Mouse (Mus musculus): Measurements from ENCODE around the gene Sp140.
"Not testable (repeated sequence)": the region's sequence is repeated elsewhere in the genome, so short reads cannot be mapped to it uniquely, and the experiment has no call there.

The Sp140 gene

DNA sequence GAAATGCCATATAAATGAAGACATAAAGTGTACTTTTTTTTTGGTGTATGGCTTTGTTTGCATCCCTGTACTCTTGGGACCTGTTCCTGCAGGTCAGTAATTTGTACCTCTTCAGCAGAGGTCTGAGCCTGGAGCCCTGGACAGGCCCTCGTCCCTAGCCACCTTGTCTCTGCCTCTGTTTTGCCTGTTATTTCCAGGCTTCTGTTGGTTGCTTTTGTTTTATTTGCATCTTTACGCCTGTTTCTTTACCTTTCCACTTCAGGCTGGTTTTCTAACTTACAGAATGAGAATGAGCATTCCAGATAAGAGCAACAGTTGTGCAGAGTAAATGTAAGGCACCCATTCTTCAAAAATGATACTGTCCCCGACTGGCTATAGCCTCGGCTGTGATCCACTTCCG is at the start of gene Sp140:
Gene Sp140 (plus strand): TSS at position 301 of the 400 bp plus-strand sequence.
- not testable (repeated sequence) for DNase-seq (ENCODE audit: low spot score)

DNA sequence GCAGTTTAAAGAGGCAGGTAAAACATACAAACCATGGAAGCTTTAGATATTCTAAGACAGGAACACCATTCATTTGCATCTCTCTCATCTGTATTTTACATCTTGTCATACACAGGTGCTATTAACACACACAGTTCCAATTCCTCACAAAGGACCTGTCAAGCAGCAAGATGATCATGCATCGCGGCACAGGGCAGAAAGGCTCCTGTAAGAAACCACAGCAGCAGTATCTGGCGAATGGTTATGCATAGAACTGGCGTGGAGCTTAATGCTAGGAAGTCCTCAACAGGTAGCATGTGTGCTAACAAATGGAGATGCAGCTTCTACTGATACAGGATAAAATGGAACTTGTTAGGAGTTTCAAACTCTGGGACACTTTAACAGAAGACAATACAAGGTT is 44.9 kb upstream of the Sp140 start:
- not testable (repeated sequence) for DNase-seq (ENCODE audit: low spot score)

DNA sequence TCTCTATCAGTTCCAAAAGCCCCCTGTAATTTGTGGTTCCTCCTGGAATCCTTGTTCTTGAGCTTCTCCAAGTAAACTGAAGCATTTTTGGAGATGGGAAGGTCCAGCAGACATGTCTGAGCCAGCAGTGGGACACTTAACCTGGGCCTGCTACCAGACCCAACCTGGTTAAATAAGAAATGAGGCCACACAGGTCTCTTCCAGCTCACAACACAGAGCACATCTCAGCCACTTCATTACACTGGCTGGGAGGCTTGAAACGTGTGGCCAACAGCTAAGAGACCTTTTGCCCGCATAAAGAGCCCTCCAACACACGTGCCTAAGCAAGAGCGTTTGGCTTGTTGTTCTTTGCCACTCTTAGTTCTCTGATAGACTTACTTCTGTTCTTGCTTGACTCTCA is 26.6 kb upstream of the Sp140 start:
- DNase-seq (ENCODE audit: low spot score): not testable (repeated sequence)

DNA sequence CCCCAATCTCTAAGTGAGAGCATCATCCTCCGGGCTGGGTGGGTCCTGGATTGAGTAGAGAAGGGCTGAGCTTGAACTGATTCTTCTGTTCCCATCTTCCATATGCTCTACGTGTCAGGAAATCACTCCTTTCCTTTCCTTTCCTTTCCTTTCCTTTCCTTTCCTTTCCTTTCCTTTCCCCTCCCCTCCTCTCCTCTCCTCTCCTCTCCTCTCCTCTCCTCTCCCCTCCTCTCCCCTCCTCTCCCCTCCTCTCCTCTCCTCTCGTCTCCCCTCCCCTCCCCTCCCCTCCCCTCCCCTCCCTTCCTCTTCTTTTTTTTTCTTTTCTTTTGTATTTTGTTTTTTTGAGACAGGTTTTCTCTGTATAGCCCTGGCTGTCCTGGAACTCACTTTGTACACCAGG is 24.8 kb upstream of the Sp140 start, which contains the start of gene G530012D18Rik:
Gene G530012D18Rik (plus strand): TSS at position 301 of the 400 bp plus-strand sequence.
- not testable (repeated sequence) for DNase-seq (ENCODE audit: low spot score)

DNA sequence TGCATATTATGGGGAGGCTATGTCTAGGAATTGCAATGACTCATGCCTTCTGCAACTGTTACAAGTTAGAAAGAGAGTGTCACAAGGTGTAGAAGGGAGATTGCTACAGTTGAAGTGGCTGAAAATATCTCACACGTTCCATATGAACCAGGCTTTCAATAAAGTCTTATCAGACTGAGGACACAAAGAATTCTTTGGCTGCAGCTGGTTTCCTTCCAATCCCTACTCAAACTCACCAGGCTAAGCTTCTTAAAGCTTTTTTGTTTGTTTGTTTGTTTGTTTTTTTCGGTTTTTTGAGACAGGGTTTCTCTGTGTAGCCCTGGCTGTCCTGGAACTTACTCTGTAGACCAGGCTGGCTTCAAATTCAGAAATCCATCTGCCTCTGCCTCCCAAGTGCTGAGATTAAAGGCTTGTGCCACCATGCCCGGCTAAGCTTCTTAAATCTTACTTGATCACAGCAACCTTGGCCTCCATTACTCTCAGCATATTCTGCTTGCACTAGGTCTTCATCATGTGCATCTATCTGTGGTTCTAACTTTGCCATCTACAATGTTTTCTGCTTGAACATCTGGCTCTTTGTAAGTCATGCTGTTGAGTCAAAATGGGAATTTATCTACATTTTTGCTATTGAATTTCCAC is 21.7 kb upstream of the Sp140 start:
- DNase-seq (ENCODE audit: low spot score): not testable (repeated sequence)

DNA sequence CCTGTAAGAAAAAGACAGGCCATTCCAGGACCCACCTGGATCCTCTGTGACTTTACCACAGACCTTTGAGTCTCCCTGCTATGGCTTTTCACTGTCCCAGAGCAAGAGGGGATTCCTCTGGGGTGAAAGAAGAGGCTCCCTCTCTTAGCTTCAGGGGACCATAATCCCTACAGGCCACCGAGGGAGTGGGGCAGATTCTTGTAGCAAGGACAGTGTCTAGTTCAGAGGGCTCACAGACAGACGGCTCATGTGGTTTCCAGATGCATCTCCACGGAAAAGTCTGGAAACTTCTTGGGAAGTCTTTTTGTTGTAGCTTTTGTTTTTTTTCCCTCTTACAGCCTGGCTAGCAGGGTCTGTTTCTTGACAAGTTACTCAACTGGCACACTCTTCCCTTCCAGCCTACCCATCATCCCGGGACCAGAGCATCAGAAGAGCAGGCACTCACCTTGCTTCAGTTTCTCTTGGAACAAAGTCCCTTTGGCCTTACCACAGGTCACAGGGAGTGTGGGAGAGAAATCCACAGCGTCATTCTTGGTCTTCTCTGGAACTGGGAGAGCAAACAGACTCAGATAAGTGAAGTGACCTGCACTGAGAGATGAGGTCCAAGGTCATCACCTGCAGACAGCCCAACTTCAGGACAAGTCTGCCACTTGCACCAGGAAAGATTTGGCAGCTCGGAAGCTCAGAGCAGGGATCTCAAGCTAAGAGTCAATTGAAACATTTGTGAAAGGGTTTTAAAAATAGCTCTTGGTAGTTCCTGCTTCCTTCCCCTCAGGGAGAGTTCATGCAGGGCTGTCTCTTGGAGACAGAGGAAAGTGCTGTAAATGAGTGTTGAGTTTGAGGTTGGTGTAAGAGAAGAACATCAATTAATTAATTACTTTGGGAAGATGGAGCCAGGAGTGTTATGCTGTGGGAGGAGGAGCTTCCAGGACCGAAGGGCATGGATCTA is 20.7 kb upstream of the Sp140 start:
- not testable (repeated sequence) for DNase-seq (ENCODE audit: low spot score)

DNA sequence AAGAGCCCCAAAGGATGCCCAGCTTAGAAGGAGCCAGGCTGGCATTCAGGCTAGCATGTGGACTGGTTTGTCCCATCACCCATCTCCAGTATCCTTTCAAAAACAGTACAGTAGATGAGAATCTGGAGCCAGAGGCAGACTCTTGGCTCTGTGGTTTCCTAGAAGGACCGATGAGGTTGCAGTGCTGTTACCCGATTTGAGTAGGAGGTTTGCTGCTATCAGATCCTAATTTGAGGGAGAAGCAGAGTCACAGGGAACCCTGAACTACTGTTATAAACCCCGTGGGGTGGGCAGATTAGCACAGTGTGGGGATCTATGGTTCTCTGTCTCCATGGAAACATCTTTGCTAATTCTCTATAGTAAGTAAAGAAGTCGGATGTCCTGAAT is 20.0 kb upstream of the Sp140 start:
- not testable (repeated sequence) for DNase-seq (ENCODE audit: low spot score)

DNA sequence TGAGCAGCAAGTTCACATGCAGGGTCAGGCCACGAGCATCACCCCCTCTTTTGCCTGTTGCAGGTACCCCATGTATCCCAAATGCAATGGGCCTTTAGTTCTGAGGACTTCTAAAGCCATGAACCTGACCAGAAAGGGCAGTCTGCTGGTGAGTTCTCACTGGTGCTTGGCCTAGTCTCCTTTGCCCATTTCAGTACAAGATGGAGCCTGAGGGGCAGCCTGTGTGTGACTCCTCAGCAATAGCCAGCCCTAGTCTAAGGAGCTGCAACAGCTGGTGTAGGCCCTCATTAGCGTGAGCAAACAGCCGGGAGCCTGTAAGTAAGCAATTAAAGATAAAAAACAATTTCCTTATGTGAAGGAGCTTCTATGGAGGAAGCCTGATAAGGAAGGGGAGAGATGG is 19.6 kb upstream of the Sp140 start:
- DNase-seq (ENCODE audit: low spot score): not testable (repeated sequence)

DNA sequence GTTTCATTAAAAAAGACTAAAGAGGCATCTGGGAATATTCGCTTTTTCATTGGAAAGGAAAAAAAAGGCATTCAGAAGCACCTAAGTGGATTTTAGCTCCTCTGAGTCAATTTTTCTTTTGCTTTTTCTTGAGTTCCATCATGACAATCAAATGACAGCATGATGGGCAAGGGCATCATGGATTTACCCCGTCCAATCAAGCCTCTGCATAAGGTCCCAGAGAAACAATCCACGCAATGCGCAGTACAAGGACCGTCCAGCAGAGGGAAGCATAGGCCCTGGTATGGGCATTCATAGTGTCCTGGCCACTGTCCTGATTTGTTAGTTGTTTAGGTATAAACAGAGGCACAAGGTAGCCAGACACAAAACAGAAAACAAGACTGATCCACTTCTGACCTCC is 18.7 kb upstream of the Sp140 start:
- not testable (repeated sequence) for DNase-seq (ENCODE audit: low spot score)

DNA sequence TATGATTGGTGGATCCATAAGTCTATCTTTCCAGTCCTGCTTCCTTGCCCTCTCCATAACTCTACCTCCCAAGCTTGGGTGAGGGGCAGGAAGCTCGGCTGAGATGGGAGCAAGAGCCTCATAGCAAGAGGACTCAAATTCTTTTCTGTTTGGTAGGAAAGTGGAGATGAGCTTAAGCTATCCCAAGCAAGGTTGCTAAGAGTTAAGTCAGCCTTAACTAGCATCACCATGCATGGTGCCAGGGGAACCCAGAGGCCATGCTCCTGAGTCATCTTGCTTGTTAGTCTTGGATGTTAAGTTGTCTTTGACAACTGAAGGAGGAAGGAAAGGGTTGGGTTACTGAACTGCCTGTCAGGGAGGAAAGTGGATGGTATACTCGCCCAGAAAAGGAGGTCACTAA is 11.5 kb upstream of the Sp140 start:
- not testable (repeated sequence) for DNase-seq (ENCODE audit: low spot score)

DNA sequence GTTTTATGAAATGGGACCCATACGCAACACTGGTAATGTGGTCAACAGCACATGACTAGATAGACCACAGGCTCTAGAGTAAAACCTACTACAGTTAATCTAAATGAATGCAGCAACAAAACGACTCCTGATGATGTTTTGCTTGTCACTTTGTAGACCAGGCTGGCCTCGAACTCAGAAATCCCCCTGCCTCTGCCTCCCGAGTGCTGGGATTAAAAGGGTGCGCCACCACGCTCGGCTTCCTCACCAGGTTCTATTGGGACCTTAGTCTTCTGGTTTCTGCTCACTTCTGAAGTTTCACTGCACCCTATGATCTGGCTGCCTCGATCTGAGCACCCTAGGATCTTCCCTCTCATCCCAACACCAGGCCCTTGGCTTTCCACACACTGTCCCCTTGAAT is 7.7 kb upstream of the Sp140 start:
- DNase-seq (ENCODE audit: low spot score): not testable (repeated sequence)

DNA sequence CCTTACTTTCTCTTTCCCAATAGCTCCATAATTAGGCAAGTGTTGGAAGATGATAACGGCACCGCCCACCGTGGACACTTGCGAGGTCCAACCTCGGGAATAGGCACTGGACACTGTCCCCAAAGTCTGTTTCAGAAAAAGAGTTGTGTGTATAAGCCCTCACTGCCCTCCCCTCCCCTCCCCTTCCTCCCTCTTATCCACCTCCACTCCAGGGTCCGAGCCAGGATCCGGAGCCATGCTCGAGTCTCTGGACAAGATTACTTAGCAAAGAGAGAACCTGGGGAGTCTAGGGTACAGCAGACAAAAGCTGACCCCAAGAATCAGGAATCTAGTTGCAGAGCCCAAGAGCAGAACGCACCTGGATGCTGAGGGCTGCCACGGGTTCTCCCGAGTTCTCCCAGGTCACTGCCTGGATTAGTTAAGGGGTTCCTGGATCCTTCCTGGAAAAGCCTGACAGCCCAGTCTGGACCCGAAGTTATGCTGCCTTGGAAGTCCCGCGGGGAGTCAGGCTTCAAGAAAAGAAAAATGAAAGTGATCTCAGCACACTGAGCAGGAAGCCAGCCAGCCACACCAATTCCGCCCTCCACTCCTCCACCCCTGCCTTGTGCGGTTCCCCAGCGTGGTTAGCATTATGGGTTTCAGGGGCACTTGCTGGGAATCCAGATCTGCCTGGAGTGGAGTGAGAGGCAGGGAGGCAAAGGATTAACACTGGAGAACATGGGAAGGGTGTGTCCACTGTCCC is 1.7 kb upstream of the Sp140 start, which contains the start of gene Sp110:
Gene Sp110 (minus strand): TSS at position 547 of the 742 bp plus-strand sequence.
- DNase-seq (ENCODE audit: low spot score): not testable (repeated sequence)

DNA sequence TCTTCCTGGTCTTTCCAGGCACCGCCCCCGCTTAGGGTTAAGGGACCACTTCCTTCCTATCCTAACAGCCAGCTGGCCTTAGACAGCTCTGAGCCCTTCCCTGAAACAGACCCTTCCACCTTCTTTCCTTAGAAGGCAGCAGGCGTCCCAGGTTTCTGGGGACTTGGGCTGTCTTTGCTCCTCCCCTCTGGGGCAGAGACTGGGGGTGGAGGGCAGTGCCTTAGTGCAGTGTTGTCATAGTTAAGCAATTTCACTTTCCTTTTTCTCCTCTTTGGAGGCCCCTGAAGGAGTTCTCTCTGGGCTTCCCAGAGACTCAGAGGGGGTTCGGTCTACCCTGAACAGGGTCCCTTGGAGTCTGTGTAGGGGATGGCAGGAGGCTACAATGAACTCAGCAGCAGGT is 616 bp downstream of the Sp140 start:
- DNase-seq (ENCODE audit: low spot score): not testable (repeated sequence)

DNA sequence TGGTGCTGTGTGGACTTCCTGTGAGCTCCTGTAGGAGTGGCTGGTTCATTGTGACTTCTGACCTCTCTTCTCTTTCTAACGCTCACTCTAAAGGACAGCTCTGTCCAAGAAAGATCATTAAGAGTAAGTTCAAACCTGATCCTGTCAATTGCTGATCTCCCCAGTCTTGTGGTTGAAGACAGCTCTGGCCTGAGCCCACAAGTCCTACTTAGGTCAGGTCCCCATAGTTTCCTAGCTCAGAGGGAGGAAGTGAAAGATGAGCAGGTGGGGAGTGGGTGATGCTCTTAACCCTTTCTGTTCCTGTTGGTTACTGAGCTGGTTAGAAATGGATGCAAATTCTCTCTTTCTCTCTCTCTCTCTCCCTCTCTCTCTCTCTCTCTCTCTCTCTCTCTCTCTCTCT is 4.2 kb downstream of the Sp140 start:
- DNase-seq (ENCODE audit: low spot score): not testable (repeated sequence)

DNA sequence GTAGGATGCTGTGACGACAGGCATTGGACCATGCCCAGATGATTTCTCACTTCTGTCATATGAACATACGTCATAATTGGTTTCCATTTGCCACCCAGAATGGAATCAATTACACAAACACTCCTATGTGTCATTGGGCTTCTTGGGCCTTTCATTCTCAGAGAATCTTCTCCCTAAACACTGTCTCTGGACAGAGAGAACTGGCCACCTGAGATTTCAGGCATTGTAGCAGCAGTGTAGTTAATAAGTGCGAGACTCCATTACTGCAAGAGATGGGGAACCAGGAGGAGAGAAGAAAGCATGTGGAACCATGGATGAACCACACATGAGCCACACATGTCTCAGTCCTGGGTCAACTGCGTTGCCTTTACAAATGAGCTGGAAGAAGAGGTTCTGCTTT is 8.2 kb downstream of the Sp140 start:
- DNase-seq (ENCODE audit: low spot score): not testable (repeated sequence)

DNA sequence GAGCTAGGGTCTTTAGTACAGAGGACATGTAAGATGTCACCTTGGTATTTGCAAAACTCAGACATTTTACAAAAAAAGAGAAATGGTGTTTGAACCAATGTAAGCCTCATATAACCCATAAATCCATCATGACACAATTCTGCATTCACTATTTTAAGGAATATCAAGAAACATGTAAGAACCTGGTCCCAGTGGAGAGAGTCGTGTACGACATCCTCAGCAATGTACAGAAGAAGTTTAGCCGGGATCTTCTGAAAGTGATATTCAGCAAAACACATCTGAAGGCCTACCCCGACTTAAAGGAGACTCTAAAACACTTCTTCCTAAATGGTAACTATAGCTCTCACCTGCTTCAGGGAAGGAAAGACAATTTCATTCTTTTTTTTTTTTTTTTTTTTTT is 10.4 kb downstream of the Sp140 start:
- DNase-seq (ENCODE audit: low spot score): not testable (repeated sequence)

DNA sequence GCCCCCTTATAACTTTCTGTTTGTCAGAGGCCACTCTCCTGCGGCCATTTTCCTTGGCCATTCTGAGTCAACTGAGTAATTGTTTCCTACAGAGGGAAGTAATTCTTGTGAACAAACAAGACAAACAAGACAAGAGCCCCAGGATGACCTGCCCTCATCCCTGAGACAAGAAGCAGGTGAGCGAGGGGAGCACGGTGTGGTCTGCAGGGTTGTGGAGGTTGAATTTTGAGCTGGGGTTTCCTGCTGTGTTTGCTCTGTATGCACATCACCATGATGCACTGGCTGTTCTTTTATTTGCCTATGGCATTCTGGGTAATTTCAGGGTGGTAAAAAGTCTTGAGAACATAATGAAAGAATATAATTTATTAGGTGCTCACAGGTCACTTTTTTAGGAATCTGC is 14.9 kb downstream of the Sp140 start:
- DNase-seq (ENCODE audit: low spot score): not testable (repeated sequence)

DNA sequence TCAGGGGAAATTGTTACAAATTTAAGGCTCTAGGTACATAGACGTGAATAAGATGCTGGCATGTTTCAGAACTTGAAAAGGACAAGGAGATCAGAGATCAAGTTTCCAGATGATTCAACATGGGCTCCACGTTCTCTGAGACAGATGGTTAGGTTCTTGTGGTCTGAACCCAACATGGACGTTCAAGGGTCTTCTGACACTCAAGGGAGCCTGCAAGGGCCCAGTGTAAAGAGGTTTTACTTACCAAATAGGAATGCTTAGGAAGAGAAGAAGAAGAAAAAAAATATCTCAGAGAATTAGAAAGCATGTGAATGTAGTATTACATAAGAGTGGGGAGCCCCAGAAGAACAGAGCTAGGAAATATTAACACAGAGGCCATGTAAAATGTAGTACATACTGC is 15.6 kb downstream of the Sp140 start:
- DNase-seq (ENCODE audit: low spot score): not testable (repeated sequence)

DNA sequence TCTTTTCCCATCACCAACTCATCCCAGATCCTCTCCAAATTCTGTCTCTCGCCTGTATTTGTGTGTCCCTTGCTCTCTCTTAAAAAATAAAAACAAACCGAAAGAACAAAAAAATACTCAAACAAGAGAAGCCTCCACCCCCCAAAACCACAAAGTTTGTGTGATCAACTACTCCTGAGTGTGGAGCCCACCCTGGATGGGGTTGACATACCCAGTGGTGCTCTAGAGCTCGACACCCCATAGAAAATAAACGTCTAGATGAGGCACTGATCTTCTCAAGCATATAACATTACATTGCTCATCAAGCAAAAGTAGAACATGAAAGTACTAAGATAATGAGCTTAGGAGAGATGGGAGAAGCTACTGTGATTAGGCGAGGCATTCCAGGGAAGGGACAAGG is 17.0 kb downstream of the Sp140 start:
- DNase-seq (ENCODE audit: low spot score): not testable (repeated sequence)

DNA sequence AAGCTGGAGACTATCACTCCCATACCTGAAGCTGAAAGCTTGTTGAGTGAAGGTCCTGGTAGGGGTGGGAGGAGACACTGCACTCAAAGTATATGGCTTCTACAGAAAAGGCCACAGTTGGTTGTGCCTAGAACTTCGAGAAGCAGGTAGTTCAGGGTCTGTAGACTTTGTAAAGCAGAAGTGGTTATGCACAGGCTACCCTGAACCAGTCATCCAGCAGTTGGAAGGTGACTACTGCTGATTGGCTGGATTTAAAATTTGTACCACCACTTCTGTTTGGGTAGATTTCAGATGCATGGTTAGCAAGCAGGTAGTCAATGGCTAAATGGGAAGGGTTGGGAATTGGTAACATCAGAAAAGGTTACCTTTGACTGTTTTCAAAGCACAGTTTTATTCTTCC is 18.5 kb downstream of the Sp140 start:
- DNase-seq (ENCODE audit: low spot score): not testable (repeated sequence)

DNA sequence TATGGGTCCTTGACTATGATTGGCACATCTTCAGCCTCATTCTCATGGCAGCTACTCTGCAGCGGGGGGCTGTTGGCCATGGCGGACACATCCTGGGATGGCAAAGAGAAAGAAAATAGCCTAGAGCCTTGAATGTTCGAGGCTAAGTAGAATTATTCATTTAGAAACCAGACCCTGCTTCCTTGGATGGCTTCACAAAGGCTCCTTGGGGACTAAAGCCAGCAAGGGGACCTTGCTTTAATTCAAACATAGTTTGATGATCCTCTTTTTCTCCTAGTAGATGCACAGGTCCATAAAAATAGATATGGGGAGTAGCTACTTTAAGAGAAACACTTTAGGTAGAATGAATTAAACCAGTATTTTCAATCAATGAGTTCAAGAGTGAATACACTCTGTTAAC is 36.8 kb downstream of the Sp140 start:
- DNase-seq (ENCODE audit: low spot score): not testable (repeated sequence)

DNA sequence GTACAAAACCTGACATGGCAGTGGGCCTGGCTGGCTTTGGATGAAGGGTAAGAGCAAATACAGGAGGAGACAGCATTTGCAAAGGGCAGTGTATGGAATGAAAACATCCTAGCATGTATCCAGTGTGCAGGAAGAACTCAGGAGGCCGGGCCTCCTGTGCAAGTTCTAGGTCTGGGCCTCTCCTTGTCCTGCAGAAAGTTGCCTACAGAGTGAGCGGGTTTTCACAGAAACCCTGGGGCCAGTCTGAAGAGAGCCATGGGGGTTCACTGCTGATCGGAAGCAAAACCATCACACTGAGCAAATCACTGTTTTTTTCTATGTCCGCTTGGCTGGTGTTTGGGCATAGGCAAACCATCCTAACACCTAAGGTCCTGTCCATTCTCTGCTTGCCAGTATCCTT is 38.0 kb downstream of the Sp140 start:
- DNase-seq (ENCODE audit: low spot score): not testable (repeated sequence)
